Mouse (Mus musculus) CH12.LX (cell line): Measurements from ENCODE around the gene Pef1. TPM values are rescaled to one million over a fixed set of nuclear protein-coding genes. Genes with fewer than 3 reads are reported as not detected.
A peak's percentile ranks its signal among the peaks of the same experiment; 100 is the strongest.

Source experiments
- DNase-seq: peaks from one replicate; pipeline ENCODE4 v3.0.0-alpha.2; 2013; ENCODE audit errors: extremely low read depth
- H3K27ac ChIP-seq: 2 replicates; pipeline ENCODE4 v1.5.1; 2012; ENCODE audit warnings: low read depth, mild to moderate bottlenecking, control low read depth, moderate library complexity; ENCODE audit not compliant: insufficient read depth
- H3K27me3 ChIP-seq: replicated peaks from 2 replicates; pipeline ENCODE3; 2012; ENCODE audit warnings: inconsistent platforms
- H3K36me3 ChIP-seq, 2 experiments: replicated peaks in 1 of 2; 2 replicates each; pipeline versions ENCODE3 to v1.6.1; 2012; ENCODE audit warnings: inconsistent platforms in 1 of 2, low read length in 1 of 2, mild to moderate bottlenecking in 1 of 2, mixed read lengths in 1 of 2, moderate library complexity in 1 of 2; ENCODE audit not compliant: control insufficient read depth in 1 of 2, insufficient read depth in 1 of 2
- H3K4me1 ChIP-seq, 2 experiments: 2 replicates each; pipeline ENCODE4 v1.6.1; 2012; ENCODE audit warnings: inconsistent platforms in 1 of 2, moderate library complexity in 1 of 2; ENCODE audit not compliant: insufficient read depth in 2 of 2, control insufficient read depth in 1 of 2
- H3K4me2 ChIP-seq: 2 replicates; pipeline ENCODE4 v1.6.1; 2012; ENCODE audit warnings: low read depth, mild to moderate bottlenecking, control low read depth; ENCODE audit not compliant: poor library complexity, insufficient read depth, severe bottlenecking
- H3K4me3 ChIP-seq, 3 experiments: fragments of 150-350 bp in 1 of 3; sonication (generic) in 1 of 3; replicated peaks in 1 of 3; 2 replicates each; pipeline versions ENCODE3 to v1.5.1; 2011 to 2012; ENCODE audit warnings: low read depth in 2 of 3, low read length in 2 of 3, mild to moderate bottlenecking in 2 of 3, moderate library complexity in 2 of 3, control low read depth in 1 of 3, improper control_type of control experiment in 1 of 3, inconsistent platforms in 1 of 3, mixed read lengths in 1 of 3; ENCODE audit not compliant: poor library complexity in 1 of 3
- H3K79me2 ChIP-seq: replicated peaks from 2 replicates; pipeline ENCODE4 v1.6.1; 2012; ENCODE audit warnings: mild to moderate bottlenecking, moderate library complexity; ENCODE audit not compliant: control insufficient read depth, poor library complexity, insufficient read depth, severe bottlenecking; ENCODE audit errors: extremely low read depth
- H3K9ac ChIP-seq: 2 replicates; pipeline ENCODE4 v1.6.1; 2012; ENCODE audit warnings: low read depth, mild to moderate bottlenecking, control low read depth, moderate library complexity; ENCODE audit not compliant: insufficient read depth
- H3K9me3 ChIP-seq: replicated peaks from 2 replicates; pipeline ENCODE3; 2012; ENCODE audit warnings: low read length, inconsistent platforms, mixed read lengths
- CHD2 ChIP-seq: IDR thresholded peaks from 2 replicates; pipeline ENCODE4 v1.6.1; 2011; ENCODE audit warnings: low read length, improper control_type of control experiment
- CTCF ChIP-seq, 2 experiments: IDR thresholded peaks in 1 of 2; conservative IDR thresholded peaks in 1 of 2; 2 replicates each; pipeline ENCODE4 v1.5.1; 2011 to 2012; ENCODE audit warnings: low read depth in 2 of 2, low read length in 2 of 2, improper control_type of control experiment in 1 of 2, inconsistent platforms in 1 of 2, mild to moderate bottlenecking in 1 of 2, moderate library complexity in 1 of 2
- MAFK ChIP-seq: IDR thresholded peaks from 2 replicates; pipeline ENCODE4 v1.6.1; 2011; ENCODE audit warnings: low read length, improper control_type of control experiment; ENCODE audit not compliant: insufficient replicate concordance
- MAX ChIP-seq: IDR thresholded peaks from 2 replicates; pipeline ENCODE4 v1.6.1; 2011; ENCODE audit warnings: low read length, improper control_type of control experiment
- NELFE ChIP-seq: IDR thresholded peaks from 2 replicates; pipeline ENCODE4 v1.6.1; 2011; ENCODE audit warnings: low read depth, low read length, improper control_type of control experiment
- NRF1 ChIP-seq: IDR thresholded peaks from 2 replicates; pipeline ENCODE4 v1.6.1; 2014; ENCODE audit warnings: low read depth, mild to moderate bottlenecking, inconsistent platforms, low read length, improper control_type of control experiment, moderate library complexity
- POLR2A ChIP-seq: IDR thresholded peaks from 2 replicates; pipeline ENCODE4 v1.6.1; 2011; ENCODE audit warnings: low read depth, mild to moderate bottlenecking, improper control_type of control experiment, low read length
- RAD21 ChIP-seq: IDR thresholded peaks from 2 replicates; pipeline ENCODE4 v1.6.1; 2011; ENCODE audit warnings: low read depth, mild to moderate bottlenecking, low read length, improper control_type of control experiment, moderate library complexity
- RCOR1 ChIP-seq: conservative IDR thresholded peaks from 2 replicates; pipeline ENCODE4 v1.6.1; 2012; ENCODE audit warnings: low read depth, mild to moderate bottlenecking, inconsistent platforms, low read length, improper control_type of control experiment
- USF1 ChIP-seq: IDR thresholded peaks from 2 replicates; pipeline ENCODE4 v1.6.1; 2014; ENCODE audit warnings: low read depth, mild to moderate bottlenecking, inconsistent platforms, low read length, improper control_type of control experiment
- ZKSCAN1 ChIP-seq: IDR thresholded peaks from 2 replicates; pipeline ENCODE4 v1.6.1; 2012; ENCODE audit warnings: low read depth, inconsistent platforms, low read length, improper control_type of control experiment, borderline replicate concordance
- ZNF384 ChIP-seq: IDR thresholded peaks from 2 replicates; pipeline ENCODE4 v1.6.1; 2012; ENCODE audit warnings: low read depth, low read length, improper control_type of control experiment, inconsistent platforms
- dilution Hi-C: fragments of 300-500 bp; cut with MboI; formaldehyde crosslinking; loops from 2 replicates; pipeline ENCODE4 v1.14.3; 2020; ENCODE audit warnings: low sequenced_read_pairs; ENCODE audit not compliant: extremely low pct_unique_long_range_greater_than_20kb, extremely low pct_ligation_motif_present
- in situ Hi-C: fragments of 300-500 bp; cut with MboI; formaldehyde crosslinking; loops from 3 replicates; pipeline ENCODE4 v1.14.3; 2019; ENCODE audit warnings: low sequenced_read_pairs, low pct_ligation_motif_present, low pct_unique_long_range_greater_than_20kb, mixed read lengths
- polyA plus RNA-seq: library from polyadenylated mRNA; unstranded; fragments of >175 nt; gene quantifications from 2 replicates; pipeline ENCODE4 v1.2.1, GENCODE M21; 2012; ENCODE audit warnings: low read depth; ENCODE audit not compliant: insufficient read length
- total RNA-seq, 2 experiments: library from RNA; depleted of rRNA; stranded (reverse); fragments of 300-350 nt in 1 of 2; fragments of >200 nt in 1 of 2; gene quantifications; 2 replicates each; pipeline ENCODE4 v1.2.3; 2012 to 2014

The Pef1 gene
- total and polyA plus RNA-seq, 3 experiments, result 26.2 to 38.6 (median 32.5) TPM

- peaks cover 7 to 9% of the 10 kb centered on the region in 2 experiments for H3K4me1 ChIP-seq
These were observed 70.9 kb downstream of the Pef1 start for GRCm38 (mm10) chr4:130173060-130173822.

GRCm38 (mm10) chr4:130173911-130174311, 71.6 kb downstream of the Pef1 start:
- H3K4me1 ChIP-seq, result peaks cover 4% of the 10 kb centered on the region in 2 experiments; a peak in 2 of 4 replicates

More at GRCm38 (mm10) chr4:130173060-130173822, 70.9 kb downstream of the Pef1 start:
- H3K4me3 ChIP-seq, result no peak overlapping the region
- no peaks in the 10 kb centered on the region for H3K36me3 ChIP-seq
- no peaks in the 10 kb centered on the region for H3K79me2 ChIP-seq
- no peak overlapping the region for H3K4me2 ChIP-seq
- TF ChIP-seq MAX (no peak), USF1 (no peak)
- peaks cover 92% of the 10 kb centered on the region for H3K27me3 ChIP-seq
- no peak for DNase-seq
- no peak overlapping the region for H3K27ac ChIP-seq
- dilution Hi-C loops, result no loop called here
- in situ Hi-C loops, result no loop called here
- no peaks in the 10 kb centered on the region for H3K9me3 ChIP-seq
- no peak overlapping the region for H3K9ac ChIP-seq

GRCm38 (mm10) chr4:130174335-130175031, 72.1 kb downstream of the Pef1 start:
- in situ Hi-C loops, result no loop called here
- H3K4me3 ChIP-seq, result no peak overlapping the region
- no peak overlapping the region for H3K27ac ChIP-seq
- peaks cover 3 to 4% of the 10 kb centered on the region in 2 experiments; a peak in 2 of 4 replicates for H3K4me1 ChIP-seq
- TF ChIP-seq ZKSCAN1, result no peak
- 0 out of 2 replicates have a peak, but pooled peaks have one; percentile 16 for TF ChIP-seq NRF1
- TF ChIP-seq, all 38 proteins: peak for 1
- Histone ChIP-seq H3K9ac (no peak overlapping the region), H3K27me3 (peaks cover 88% of the 10 kb centered on the region), H3K79me2 (no peaks in the 10 kb centered on the region), H3K9me3 (no peaks in the 10 kb centered on the region), H3K4me2 (peak overlapping the region; percentile 27), H3K36me3 (no peaks in the 10 kb centered on the region)
- dilution Hi-C loops, result no loop called here
- no peak for DNase-seq

More at GRCm38 (mm10) chr4:130173911-130174311, 71.6 kb downstream of the Pef1 start:
- dilution Hi-C loops, result no loop called here
- Histone ChIP-seq H3K27me3 (peaks cover 91% of the 10 kb centered on the region), H3K9ac (no peak overlapping the region), H3K79me2 (no peaks in the 10 kb centered on the region), H3K36me3 (no peaks in the 10 kb centered on the region)
- TF ChIP-seq NELFE, result no peak
- no peak for TF ChIP-seq CTCF (conservative IDR thresholded peaks at IDR 0.05 in 1 of 2, IDR thresholded peaks at IDR 0.05 in 1 of 2; ENCODE audit: low read depth in 2 of 2, low read length in 2 of 2)
- no peak for TF ChIP-seq RCOR1
- TF ChIP-seq CHD2, result no peak
- no peak for TF ChIP-seq MAFK
- TF ChIP-seq ZNF384, result no peak
- TF ChIP-seq RAD21, result no peak
- no peak for TF ChIP-seq POLR2A
- TF ChIP-seq, all 38 proteins: peak for 0
- Histone ChIP-seq H3K9me3 (no peaks in the 10 kb centered on the region), H3K4me3 (no peak overlapping the region), H3K27ac (no peak overlapping the region), H3K4me2 (no peak overlapping the region)
- no peak for DNase-seq
- in situ Hi-C loops, result no loop called here
